ENCODE assay signal across 10 mouse cellular contexts in genomic region chr1:126656246-126656645, GRCm38 (mm10).
A peak's percentile ranks its signal among the peaks of the same experiment; 100 is the strongest.
DNase-seq lines count a peak whose midpoint lies in the region; ATAC-seq lines count a peak whose summit lies in the region.
"Had no signal": no experiment of that assay in that cellular context is flagged by ENCODE, and none has a peak within 500 bp of the region (broad histone marks: within the 10 kb centered on the region; RNA-seq: fewer than 3 reads in every experiment).

No protein-coding gene starts in this region.

- no peaks in the 10 kb centered on the region for H3K9me3 ChIP-seq in embryonic facial prominence, embryonic 14.5 days (ENCODE audit: control insufficient read depth, low read length)
- no peaks in the 10 kb centered on the region for H3K9me3 ChIP-seq in embryonic facial prominence, embryonic 10.5 days
- H3K9me3 ChIP-seq: limb, embryonic 15.5 days had no signal

- H3K36me3 ChIP-seq in embryonic facial prominence, embryonic 14.5 days (ENCODE audit: control insufficient read depth, insufficient read depth, low read length) = no peaks in the 10 kb centered on the region
- H3K36me3 ChIP-seq in embryonic facial prominence, embryonic 10.5 days (replicated peaks) = no peaks in the 10 kb centered on the region
- H3K36me3 ChIP-seq: limb, embryonic 15.5 days had no signal

- no peaks in the 10 kb centered on the region; the same call in 1 of the 2 replicates for H3K4me1 ChIP-seq in embryonic facial prominence, embryonic 14.5 days (ENCODE audit: control insufficient read depth, insufficient read depth, low read length)
- H3K4me1 ChIP-seq in embryonic facial prominence, embryonic 10.5 days = peaks cover 11% of the 10 kb centered on the region
- H3K4me1 ChIP-seq: limb, embryonic 15.5 days had no signal

- intact Hi-C loops in heart, postnatal 10 days (cut with DNase I) = no loop called here
- intact Hi-C loops in left cerebral cortex, postnatal 14 days (cut with DNase I) = no loop called here

- no peak overlapping the region for H3K4me2 ChIP-seq in embryonic facial prominence, embryonic 14.5 days (ENCODE audit: low read depth, low read length)
- H3K4me2 ChIP-seq: limb, embryonic 15.5 days had no signal

- H3K27me3 ChIP-seq in embryonic facial prominence, embryonic 14.5 days (replicated peaks; ENCODE audit: control insufficient read depth, insufficient read depth, low read length) = no peaks in the 10 kb centered on the region
- H3K27me3 ChIP-seq in embryonic facial prominence, embryonic 10.5 days (replicated peaks; ENCODE audit: low read depth, poor library complexity, severe bottlenecking) = no peaks in the 10 kb centered on the region
- H3K27me3 ChIP-seq: limb, embryonic 15.5 days had no signal

- WGBS in embryonic facial prominence, embryonic 14.5 days = 42% methylated on average over 2 of the region's 2 CpGs
- 46% methylated on average over 2 of the region's 2 CpGs for WGBS in embryonic facial prominence, embryonic 10.5 days

- H3K9ac ChIP-seq in embryonic facial prominence, embryonic 14.5 days (ENCODE audit: low read depth, low read length) = no peak overlapping the region
- H3K9ac ChIP-seq: limb, embryonic 15.5 days had no signal

- DNase-seq in embryonic facial prominence, embryonic 14.5 days (ENCODE audit: low spot score) = peak; percentile 41
- DNase-seq in embryonic facial prominence, embryonic 10.5 days (ENCODE audit: low spot score) = no peak
- DNase-seq in cerebellum, adult 8-10 months = peak; percentile 63
- peak; percentile 50 to 52 for DNase-seq in heart, postnatal 10 days
- DNase-seq in left cerebral cortex, postnatal 14 days (ENCODE audit: low spot score in 2 of 2) = peak; percentile 67 to 90
- DNase-seq in T-cell, adult 2 months (ENCODE audit: low spot score) = no peak
- DNase-seq in urinary bladder, postnatal 4 days (ENCODE audit: low spot score in 2 of 2) = no peak
- no peak for DNase-seq in ovary, postnatal 14 days (ENCODE audit: low spot score)
- DNase-seq: thymus, adult 18-20 months had no signal

- ATAC-seq in embryonic facial prominence, embryonic 14.5 days (ENCODE audit: low read depth) = peak; percentile 30; the same call in 1 of the 2 replicates

- no peak overlapping the region for H3K4me3 ChIP-seq in embryonic facial prominence, embryonic 14.5 days (ENCODE audit: low read depth, low read length)
- no peak overlapping the region for H3K4me3 ChIP-seq in embryonic facial prominence, embryonic 10.5 days
- H3K4me3 ChIP-seq: limb, embryonic 15.5 days had no signal

- H3K27ac ChIP-seq in embryonic facial prominence, embryonic 14.5 days (replicated peaks; ENCODE audit: low read depth, low read length) = no peak overlapping the region
- no peak overlapping the region for H3K27ac ChIP-seq in embryonic facial prominence, embryonic 10.5 days (replicated peaks)
- H3K27ac ChIP-seq: limb, embryonic 15.5 days had no signal

Comparison
In these comparisons a context has a peak if more than half of its experiments do, and no peak if none do; other contexts are left out.
1. DNase-seq: peak in embryonic facial prominence, embryonic 14.5 days (single experiment), cerebellum, adult 8-10 months (single experiment), heart, postnatal 10 days (2 of 2) and left cerebral cortex, postnatal 14 days (2 of 2); none in embryonic facial prominence, embryonic 10.5 days (single experiment), T-cell, adult 2 months (single experiment), urinary bladder, postnatal 4 days (0 of 2) and ovary, postnatal 14 days (single experiment).